Comparison of ENCODE assay signal across 22 mouse cellular contexts in genomic region chr6:86588429-86588828, GRCm38 (mm10). TPM values are rescaled to one million over a fixed set of nuclear protein-coding genes. Genes with fewer than 3 reads are reported as not detected.
DNase-seq lines count a peak whose midpoint lies in the region; ATAC-seq and TF ChIP-seq lines count a peak whose summit lies in the region.
"Had no signal": no experiment of that assay in that cellular context is flagged by ENCODE, and none has a peak within 500 bp of the region (broad histone marks: within the 10 kb centered on the region; RNA-seq: fewer than 3 reads in every experiment).

No protein-coding gene starts in this region.

- H3K79me2 ChIP-seq in MEL (ENCODE audit: control insufficient read depth, insufficient read depth, low read length, poor library complexity) = no peaks in the 10 kb centered on the region

- DNase-seq in CD4-positive, CD25-positive, alpha-beta regulatory T cell, adult 2 months (ENCODE audit: low read depth, low spot score) = peak; percentile 37
- DNase-seq in liver = peak; percentile 27
- no peak for DNase-seq in liver, embryonic 11.5 days (ENCODE audit: low spot score)
- no peak for DNase-seq in MEL (ENCODE audit: low read depth, low spot score)
- DNase-seq in spleen, adult 12 weeks (ENCODE audit: low spot score) = no peak
- DNase-seq: adrenal gland, adult 2 months; adrenal gland, postnatal 10 days; adrenal gland, postnatal 25 days; B cell, adult 2 months; cerebellum, adult 11 months; cerebellum, adult 18-20 months; cerebellum, adult 8-10 months; cerebellum, adult 9-11 months; cerebellum, postnatal 25 days; forebrain, postnatal 0 days had no signal

- no peak for TF ChIP-seq RAD21 in MEL (IDR thresholded peaks at IDR 0.05; ENCODE audit: low read depth, low read length)

- H3K4me2 ChIP-seq in liver, embryonic 11.5 days = no peak overlapping the region
- H3K4me2 ChIP-seq: embryonic facial prominence, embryonic 12.5 days; forebrain, embryonic 13.5 days; forebrain, embryonic 15.5 days had no signal

- H3K9ac ChIP-seq in liver, embryonic 11.5 days (ENCODE audit: low read depth, low read length) = no peak overlapping the region
- no peak overlapping the region for H3K9ac ChIP-seq in MEL (ENCODE audit: control insufficient read depth, low read depth, low read length, poor library complexity, severe bottlenecking)
- H3K9ac ChIP-seq: embryonic facial prominence, embryonic 12.5 days; forebrain, embryonic 13.5 days; forebrain, embryonic 15.5 days; forebrain, postnatal 0 days had no signal

- no peaks in the 10 kb centered on the region for H3K36me3 ChIP-seq in liver, embryonic 11.5 days (ENCODE audit: control insufficient read depth, insufficient read depth, low read length)
- peaks cover 0 to 5% of the 10 kb centered on the region in 2 experiments; a peak in 1 of 4 replicates for H3K36me3 ChIP-seq in MEL (ENCODE audit: control insufficient read depth in 1 of 2, insufficient read depth in 2 of 2, low read length in 2 of 2)
- H3K36me3 ChIP-seq: embryonic facial prominence, embryonic 10.5 days; embryonic facial prominence, embryonic 12.5 days; forebrain, embryonic 15.5 days; G1E had no signal

- H3K27me3 ChIP-seq in liver, embryonic 11.5 days (replicated peaks; ENCODE audit: control insufficient read depth, insufficient read depth, low read length) = no peaks in the 10 kb centered on the region
- H3K27me3 ChIP-seq in MEL (ENCODE audit: control insufficient read depth in 1 of 2, insufficient read depth in 2 of 2, low read length in 2 of 2) = no peaks in the 10 kb centered on the region
- H3K27me3 ChIP-seq: CH12.LX; embryonic facial prominence, embryonic 12.5 days; forebrain, embryonic 13.5 days; forebrain, embryonic 15.5 days had no signal

- peaks cover 14% of the 10 kb centered on the region for H3K4me1 ChIP-seq in liver, embryonic 11.5 days (replicated peaks; ENCODE audit: control insufficient read depth, insufficient read depth, low read length)
- H3K4me1 ChIP-seq in MEL (ENCODE audit: control insufficient read depth in 1 of 2, insufficient read depth in 2 of 2, low read length in 2 of 2) = peaks cover 4 to 15% of the 10 kb centered on the region in 2 experiments

- WGBS in liver, embryonic 11.5 days = 37% methylated on average over 6 of the region's 7 CpGs

- no peaks in the 10 kb centered on the region for H3K9me3 ChIP-seq in liver, embryonic 11.5 days (ENCODE audit: control insufficient read depth, low read length)
- no peaks in the 10 kb centered on the region for H3K9me3 ChIP-seq in MEL (replicated peaks; ENCODE audit: insufficient read depth, low read length)
- H3K9me3 ChIP-seq: embryonic facial prominence, embryonic 10.5 days; embryonic facial prominence, embryonic 12.5 days; forebrain, embryonic 13.5 days; forebrain, embryonic 15.5 days; G1E had no signal

- H3K4me3 ChIP-seq in liver, embryonic 11.5 days (ENCODE audit: low read depth, low read length) = no peak overlapping the region
- H3K4me3 ChIP-seq in MEL (ENCODE audit: control insufficient read depth in 1 of 2, insufficient read depth in 1 of 2, low read depth in 2 of 2, low read length in 2 of 2) = no peak overlapping the region
- H3K4me3 ChIP-seq: embryonic facial prominence, embryonic 10.5 days; embryonic facial prominence, embryonic 12.5 days; forebrain, embryonic 13.5 days; forebrain, embryonic 15.5 days had no signal

- ATAC-seq in CD4-positive, CD25-positive, alpha-beta regulatory T cell, adult 4 months = no peak
- ATAC-seq in liver, embryonic 11.5 days (replicated peaks; ENCODE audit: low FRiP score) = no peak
- ATAC-seq: forebrain, embryonic 13.5 days; forebrain, embryonic 15.5 days; forebrain, postnatal 0 days had no signal

- TF ChIP-seq POLR2A in MEL (IDR thresholded peaks at IDR 0.05; ENCODE audit: control insufficient read depth in 1 of 2, insufficient read depth in 1 of 2, low read depth in 1 of 2, low read length in 2 of 2, poor library complexity in 1 of 2) = no peak

- H3K27ac ChIP-seq in liver, embryonic 11.5 days (ENCODE audit: low read depth, low read length) = no peak overlapping the region
- no peak overlapping the region for H3K27ac ChIP-seq in MEL (ENCODE audit: control insufficient read depth, low read depth, low read length)
- H3K27ac ChIP-seq: embryonic facial prominence, embryonic 10.5 days; embryonic facial prominence, embryonic 12.5 days; forebrain, embryonic 13.5 days; forebrain, embryonic 15.5 days had no signal

- no peak for TF ChIP-seq EP300 in MEL (IDR thresholded peaks at IDR 0.05; ENCODE audit: low read depth in 1 of 2, low read length in 2 of 2)

- no peak for TF ChIP-seq CTCF in MEL (IDR thresholded peaks at IDR 0.05 in 2 of 3, conservative IDR thresholded peaks at IDR 0.05 in 1 of 3; ENCODE audit: control insufficient read depth in 1 of 3, insufficient read depth in 1 of 3, low read depth in 2 of 3, low read length in 3 of 3, poor library complexity in 1 of 3, severe bottlenecking in 1 of 3)

TF ChIP-seq in MEL, 35 proteins besides CTCF, POLR2A, EP300 and RAD21:
- TF ChIP-seq ZMIZ1 (IDR thresholded peaks at IDR 0.05; ENCODE audit: low read depth, low read length) (no peak), SMC3 (IDR thresholded peaks at IDR 0.05; ENCODE audit: low read depth, low read length) (no peak), ZKSCAN1 (IDR thresholded peaks at IDR 0.05; ENCODE audit: low read depth, low read length) (no peak), E2F4 (IDR thresholded peaks at IDR 0.05; ENCODE audit: borderline replicate concordance, low read depth, low read length) (no peak), USF1 (IDR thresholded peaks at IDR 0.05; ENCODE audit: low read depth, low read length) (peak; percentile 74), MAX (IDR thresholded peaks at IDR 0.05; ENCODE audit: low read length) (no peak), CHD1 (IDR thresholded peaks at IDR 0.05; ENCODE audit: low read depth, low read length) (no peak), BHLHE40 (IDR thresholded peaks at IDR 0.05; ENCODE audit: borderline replicate concordance, low read depth, low read length) (peak; percentile 48; the same call in 1 of the 2 replicates)

RNA-seq across cellular contexts. Expression of gene Asprv1, which starts 39.5 kb away (rescaled TPM):
- polyA plus RNA-seq in CD4-positive, CD25-positive, alpha-beta regulatory T cell, adult 4 months (2017; shearing (Covaris generic)) = under 1 TPM in 1 of 2 experiments, not detected in 1; 0.20 TPM
- polyA plus RNA-seq in liver, embryonic 11.5 days (2014; fragmentation: Nextera tagmentation; extraction: Ambion mirVana) = 0.19 and 0.36 TPM in 2 replicates
- not detected in 2 replicates for total RNA-seq in MEL (2012; rRNA removed)
- polyA plus RNA-seq in MEL (2012; ENCODE audit: insufficient read depth in 1 of 2, insufficient read length in 2 of 2, low read depth in 1 of 2, low replicate concordance in 2 of 2, missing spikeins in 1 of 2) = not detected
- total RNA-seq: adrenal gland, adult 2 months; adrenal gland, postnatal 25 days; CH12.LX had no signal
- polyA plus RNA-seq: G1E had no signal

Comparison
In these comparisons a context has a peak if more than half of its experiments do, and no peak if none do; other contexts are left out.
1. DNase-seq: peak in CD4-positive, CD25-positive, alpha-beta regulatory T cell, adult 2 months (single experiment) and liver (single experiment); none in liver, embryonic 11.5 days (single experiment), MEL (single experiment) and spleen, adult 12 weeks (single experiment).